Mouse (Mus musculus): ENCODE measurements at regions not wholly inside any gene's neighbourhood (a gene's known extent, or its start where the extent isn't known, plus 50 kb on each side); places are given as distances from the start of the nearest gene placed in this dataset.

GRCm38 (mm10) chr2:79059944-79060238, 192.0 kb downstream of the Ube2e3 start:
- TF ChIP-seq POLR2A (IDR thresholded peaks at IDR 0.05; ENCODE audit: borderline replicate concordance, low read depth, low read length): no peak
- TF ChIP-seq CTCF (IDR thresholded peaks at IDR 0.05; ENCODE audit: low read depth, low read length): no peak
